Mouse (Mus musculus) Patski (cell line): ENCODE measurements at regions not wholly inside any gene's neighbourhood (a gene's known extent, or its start where the extent isn't known, plus 50 kb on each side); places are given as distances from the start of the nearest gene placed in this dataset.

Experiments used
- ATAC-seq: fragments of 100-300 bp; one replicate; pipeline ENCODE4 v1.8.0; 2021
- CTCF ChIA-PET: fragments of 350-600 bp; sonication (Branson Sonifier 250); formaldehyde crosslinking; loops from one replicate; lab custom pipeline; 2022; ENCODE audit warnings: inconsistent platforms; lab: Charles Lee
- POLR2A ChIA-PET: fragments of 350-600 bp; sonication (Branson Sonifier 250); formaldehyde crosslinking; loops from one replicate; lab custom pipeline; 2022; ENCODE audit warnings: antibody characterized with exemption, inconsistent platforms; lab: Charles Lee
- DNase-seq: peaks from one replicate; pipeline ENCODE4 v3.0.0-alpha.2; 2011; ENCODE audit warnings: low read depth, low spot score
- H3K27me3 ChIP-seq: fragments of 371-371 bp; one replicate; pipeline ENCODE4 v1.5.1; 2021
- CTCF ChIP-seq: fragments of 100-300 bp; IDR thresholded peaks from one replicate; pipeline ENCODE4 v1.5.1; 2021
- in situ Hi-C: fragments of 300-500 bp; cut with MboI; formaldehyde crosslinking; loops from 3 replicates; pipeline ENCODE4 v1.11.1; 2018; ENCODE audit warnings: low pct_unique_long_range_greater_than_20kb, mixed read lengths

DNA sequence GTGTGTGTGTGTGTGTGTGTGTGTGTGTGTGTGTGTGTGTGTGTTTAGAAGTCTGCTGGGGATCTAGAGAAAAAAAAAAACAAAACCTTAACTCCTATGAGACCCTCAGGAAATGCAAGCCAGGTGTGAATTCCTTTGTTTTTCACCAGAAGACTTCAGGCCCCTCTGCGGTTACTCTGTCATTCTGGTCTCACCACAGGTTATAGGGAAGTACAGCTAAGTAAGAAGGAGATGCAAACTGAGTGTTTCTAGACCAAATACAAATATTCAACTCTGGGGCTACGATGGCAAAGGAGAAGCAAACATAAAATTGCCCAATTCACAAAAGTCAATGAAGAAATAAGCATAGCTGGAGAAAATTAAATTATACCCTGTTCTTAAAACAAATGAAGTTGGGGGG, 54.9 kb upstream of the Basp1 start:
- ChIA-PET CTCF (interaction anchor here (0.9 to 1.0 kb wide), 2 partner anchors 11 to 19 kb away, joined by 3 read pairs; no protein-coding TSS in a partner anchor), POLR2A (no interaction called here)
- TF ChIP-seq CTCF: no peak
- ATAC-seq (no peak), DNase-seq (no peak)
- in situ Hi-C loops: no loop called here
- H3K27me3 ChIP-seq: no peaks in the 10 kb centered on the region

DNA sequence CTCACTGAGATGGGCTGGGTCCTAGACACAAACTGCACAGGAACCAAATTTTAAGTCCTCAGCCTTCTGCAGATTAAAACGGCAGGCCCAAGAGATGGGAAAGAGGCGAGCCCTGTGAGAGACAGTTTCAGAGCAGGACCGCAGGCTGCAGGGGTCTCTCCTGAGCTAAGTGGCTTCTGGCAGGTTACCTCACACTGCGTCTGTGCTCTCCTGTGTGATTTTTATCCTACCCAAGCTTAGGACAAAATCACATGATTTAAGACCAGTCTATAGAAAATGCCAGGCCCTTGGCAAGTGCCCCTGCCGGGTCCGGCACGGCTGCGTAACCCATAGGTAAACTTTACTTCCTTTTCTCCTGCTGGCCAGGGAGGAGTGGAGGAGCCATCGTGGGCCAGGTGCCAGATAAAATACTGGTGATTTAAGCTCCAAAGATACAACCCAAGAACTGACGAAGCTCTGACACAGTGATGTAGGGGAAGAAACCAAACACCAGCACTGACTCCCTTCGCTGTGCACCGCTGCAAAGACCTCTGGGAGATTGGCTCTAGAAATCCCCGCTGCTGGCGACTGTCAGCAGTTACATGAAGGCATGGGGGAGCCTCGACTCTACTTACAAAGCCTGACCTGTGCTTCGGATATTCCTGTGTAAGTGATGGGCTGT, 55.8 kb upstream of the Basp1 start:
- ChIA-PET CTCF (interaction anchor here (1.0 to 2.3 kb wide), 2 partner anchors 10 to 12 kb away, joined by 3 to 6 read pairs; no protein-coding TSS in a partner anchor), POLR2A (no interaction called here)
- no peak for TF ChIP-seq CTCF
- in situ Hi-C loops: no loop called here
- no peak for ATAC-seq
- no peaks in the 10 kb centered on the region for H3K27me3 ChIP-seq
- no peak for DNase-seq

DNA sequence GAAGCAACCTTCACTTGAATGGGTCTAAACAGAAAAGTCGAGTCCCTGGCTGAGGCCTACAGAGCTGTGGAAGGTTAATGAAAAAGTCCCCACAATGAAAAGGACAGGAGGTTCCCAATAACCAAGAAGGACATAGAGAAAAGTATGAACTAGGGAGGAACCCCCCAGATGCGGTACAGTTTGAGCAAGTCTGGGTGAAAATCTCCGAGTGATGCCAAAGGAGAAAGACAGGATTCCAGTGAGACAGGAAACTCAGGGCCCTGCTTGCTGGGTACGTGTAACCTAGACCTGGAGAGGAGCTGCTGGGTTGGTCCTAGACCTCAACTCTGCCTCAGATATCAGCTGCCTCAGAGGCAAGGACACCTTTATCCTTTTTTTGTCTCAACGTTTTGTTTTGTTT, 57.8 kb upstream of the Basp1 start:
- no peak for DNase-seq
- CTCF ChIA-PET: no interaction called here
- in situ Hi-C loops: no loop called here
- ATAC-seq: no peak
- TF ChIP-seq CTCF: no peak
- no peaks in the 10 kb centered on the region for H3K27me3 ChIP-seq
- POLR2A ChIA-PET: no interaction called here

DNA sequence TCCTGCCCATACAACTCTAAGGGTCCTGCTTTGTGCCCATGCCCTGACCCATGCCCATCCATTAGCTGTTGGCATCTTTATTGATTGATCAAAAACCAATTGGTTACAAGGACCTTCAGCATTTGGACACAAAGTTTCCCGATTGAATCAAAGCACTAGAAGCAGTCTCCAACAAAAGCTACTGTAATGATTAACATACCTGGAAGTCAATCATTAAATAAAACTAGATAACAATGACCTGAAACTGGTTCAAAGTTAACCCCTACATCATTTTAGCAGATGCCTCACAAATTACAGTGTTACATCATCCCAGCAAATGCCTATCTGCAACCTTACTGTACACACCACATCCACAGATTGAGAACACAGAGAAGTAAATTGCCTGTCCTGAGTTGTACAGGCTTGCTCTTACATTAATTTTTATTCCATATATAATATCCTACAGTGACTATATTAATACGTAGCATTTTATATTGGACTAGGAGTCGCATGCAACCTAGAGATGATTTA, 59.7 kb upstream of the Basp1 start:
- POLR2A ChIA-PET: no interaction called here

DNA sequence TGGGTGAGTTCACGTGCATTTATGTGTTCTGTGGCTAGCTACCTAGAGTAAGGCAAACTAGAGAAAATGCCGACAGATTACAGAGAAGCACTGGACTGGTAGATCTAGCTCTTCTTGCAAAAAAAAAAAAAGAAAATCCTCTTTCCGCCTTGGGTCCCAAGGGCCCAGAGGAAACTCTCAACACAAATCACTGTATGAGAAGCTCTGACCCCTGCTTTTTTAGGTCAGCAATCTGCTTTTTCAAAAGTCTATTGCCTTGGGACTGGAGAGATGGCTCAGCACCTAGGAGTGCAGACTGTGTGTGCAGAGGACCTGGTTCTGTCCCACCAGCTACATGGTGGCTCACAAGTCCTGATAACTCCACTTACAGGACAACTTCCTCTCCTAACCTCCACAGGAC, 60.5 kb upstream of the Basp1 start:
- DNase-seq: no peak
- H3K27me3 ChIP-seq: no peaks in the 10 kb centered on the region
- TF ChIP-seq CTCF: no peak
- ATAC-seq: no peak
- in situ Hi-C loops: no loop called here
- ChIA-PET CTCF (interaction anchor here (1.3 kb wide), 1 partner anchor 30 kb away, joined by 3 read pairs; no protein-coding TSS in a partner anchor), POLR2A (no interaction called here)

More for the DNA sequence above, 59.7 kb upstream of the Basp1 start:
- CTCF ChIA-PET: no interaction called here
- in situ Hi-C loops: no loop called here
- no peak for TF ChIP-seq CTCF
- no peak for DNase-seq
- no peak for ATAC-seq
- H3K27me3 ChIP-seq: no peaks in the 10 kb centered on the region

DNA sequence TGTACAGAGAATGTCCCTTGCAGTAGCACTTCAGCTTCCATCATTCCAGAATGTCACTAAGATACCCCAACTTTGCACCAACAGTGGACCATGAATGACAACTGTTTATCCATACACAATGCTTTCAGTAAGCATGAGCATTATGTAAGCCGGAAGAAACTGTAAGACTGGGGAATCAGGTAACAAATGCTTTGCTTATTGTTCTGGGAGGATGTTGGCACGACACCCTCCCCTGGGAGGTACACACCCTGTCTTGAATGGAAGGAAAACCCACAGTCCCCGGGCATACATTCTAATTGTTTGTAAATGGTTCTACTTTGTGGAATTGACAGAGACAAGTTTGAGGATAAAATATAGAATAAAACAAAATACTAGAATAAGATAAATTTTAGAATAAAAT, 69.0 kb upstream of the Basp1 start:
- ChIA-PET CTCF (no interaction called here), POLR2A (no interaction called here)
- DNase-seq (no peak), ATAC-seq (no peak)
- H3K27me3 ChIP-seq: no peaks in the 10 kb centered on the region
- in situ Hi-C loops: loop anchor here (10.0 kb wide), 1 partner anchor 142 kb away; the partner anchor contains the start of gene Myo10
- no peak for TF ChIP-seq CTCF

DNA sequence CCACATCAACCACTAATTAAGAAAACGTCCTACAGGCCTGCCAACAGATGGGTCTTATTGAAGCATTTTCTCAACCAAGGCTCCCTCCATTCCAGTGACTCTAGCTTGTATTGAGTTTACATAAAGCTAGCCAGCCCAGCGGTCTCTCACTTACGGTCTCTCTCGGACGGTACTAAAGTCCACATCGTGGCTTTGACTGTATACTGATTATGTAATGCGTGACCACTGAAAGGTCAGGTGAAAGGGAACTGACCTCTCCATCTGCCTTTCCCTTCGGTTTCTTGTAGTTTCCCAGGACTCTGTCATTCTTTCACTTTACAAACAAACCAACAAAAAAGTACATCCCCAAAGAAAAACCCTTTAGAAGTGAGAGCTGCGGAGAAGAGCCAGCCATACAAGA, 71.8 kb upstream of the Basp1 start:
- DNase-seq (no peak), ATAC-seq (no peak)
- CTCF ChIA-PET: interaction anchor here (1.2 to 1.5 kb wide), 2 partner anchors 12 to 214 kb away, joined by 3 to 5 read pairs; no protein-coding TSS in a partner anchor
- no peaks in the 10 kb centered on the region for H3K27me3 ChIP-seq
- in situ Hi-C loops: loop anchor here (10.0 kb wide), 1 partner anchor 139 kb away; the partner anchor contains the start of gene Myo10
- TF ChIP-seq CTCF: no peak
- POLR2A ChIA-PET: interaction anchor here (1.3 kb wide), 1 partner anchor 214 kb away, joined by 3 read pairs; no protein-coding TSS in a partner anchor

DNA sequence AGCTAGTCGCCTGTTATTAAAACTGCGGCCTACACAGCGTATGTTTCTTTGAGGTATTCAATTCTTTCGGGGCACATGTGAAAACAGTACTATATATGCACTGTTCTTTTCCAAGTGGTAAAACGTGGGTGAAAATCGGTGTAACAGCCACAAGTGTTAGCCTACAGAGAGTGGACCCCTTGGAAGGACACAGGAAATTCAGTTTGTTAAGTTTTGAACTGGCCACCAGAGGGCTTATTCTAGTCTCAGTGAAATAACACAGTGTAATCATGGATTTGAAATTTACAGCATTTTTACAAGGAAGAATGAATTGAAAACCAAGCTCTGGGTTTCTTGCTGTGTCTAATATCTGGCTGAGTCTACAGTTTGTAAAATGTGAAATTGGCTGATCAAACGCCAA, 72.6 kb upstream of the Basp1 start:
- CTCF ChIA-PET: interaction anchor here (1.2 to 1.5 kb wide), 2 partner anchors 11 to 213 kb away, joined by 3 to 5 read pairs; no protein-coding TSS in a partner anchor
- DNase-seq: no peak
- H3K27me3 ChIP-seq: no peaks in the 10 kb centered on the region
- TF ChIP-seq CTCF: peak; percentile 61
- in situ Hi-C loops: loop anchor here (10.0 kb wide), 1 partner anchor 139 kb away; the partner anchor contains the start of gene Myo10
- ATAC-seq: no peak
- POLR2A ChIA-PET: interaction anchor here (1.3 kb wide), 1 partner anchor 213 kb away, joined by 3 read pairs; no protein-coding TSS in a partner anchor

DNA sequence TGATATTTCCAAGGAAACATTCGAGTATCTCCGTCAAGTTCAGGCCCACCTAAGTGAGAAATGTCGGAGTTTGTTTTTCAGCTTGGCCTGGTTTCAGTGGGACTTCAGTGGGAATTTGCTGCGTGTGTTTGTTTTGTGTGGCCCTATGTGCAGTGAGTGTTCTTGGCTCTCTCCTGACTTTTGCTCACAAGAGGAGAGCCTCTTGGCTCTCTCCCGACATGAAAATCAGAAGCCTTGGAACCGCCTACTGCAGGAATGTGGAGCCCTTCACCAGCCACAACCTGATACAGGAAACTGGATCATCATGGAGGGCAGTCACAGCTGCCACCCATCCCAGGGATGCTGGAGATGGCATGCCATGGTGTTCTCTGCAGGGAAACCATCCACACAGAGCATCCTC, 76.2 kb upstream of the Basp1 start:
- no peak for DNase-seq
- ChIA-PET POLR2A (no interaction called here), CTCF (no interaction called here)
- in situ Hi-C loops: loop anchor here (10.0 kb wide), 1 partner anchor 135 kb away; the partner anchor contains the start of gene Myo10
- TF ChIP-seq CTCF: no peak
- no peaks in the 10 kb centered on the region for H3K27me3 ChIP-seq
- no peak for ATAC-seq

DNA sequence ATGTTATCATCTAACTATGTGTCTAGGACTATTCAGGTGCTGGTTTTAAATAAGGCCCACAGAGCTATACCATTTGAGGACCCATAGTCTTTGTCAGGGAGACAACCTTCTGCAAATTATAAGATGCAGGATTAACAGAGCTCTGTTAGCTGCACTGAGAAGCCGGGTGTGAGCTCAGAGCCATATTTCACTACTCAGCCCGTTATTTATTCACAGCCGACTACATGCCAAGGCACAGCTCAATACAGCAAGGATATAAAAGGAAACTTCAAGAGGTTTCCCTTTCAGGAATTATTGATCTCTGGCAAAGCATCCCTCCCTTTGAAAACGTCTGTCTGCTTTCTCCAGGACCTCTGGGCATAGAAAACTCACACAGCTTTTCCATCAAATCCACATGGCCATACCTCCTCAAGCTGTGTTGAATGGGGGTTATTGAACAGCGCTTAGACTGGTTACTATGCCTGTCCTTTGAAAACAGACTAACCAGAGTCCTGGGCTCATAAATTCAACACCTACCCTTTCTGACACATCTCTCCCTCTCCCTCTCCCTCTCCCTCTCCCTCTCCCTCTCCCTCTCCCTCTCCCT, 78.7 kb upstream of the Basp1 start:
- H3K27me3 ChIP-seq: no peaks in the 10 kb centered on the region
- CTCF ChIA-PET: no interaction called here
- no peak for TF ChIP-seq CTCF
- in situ Hi-C loops: no loop called here
- POLR2A ChIA-PET: no interaction called here
- ATAC-seq (no peak), DNase-seq (no peak)
